Mouse (Mus musculus) cerebellum, adult 11-12 months (tissue): ENCODE data around the gene 1110008L16Rik.
"Not testable (repeated sequence)": the region's sequence is repeated elsewhere in the genome, so short reads cannot be mapped to it uniquely, and the experiment has no call there.

Experiments used
- DNase-seq: peaks from one replicate; pipeline ENCODE4 v3.0.0; 2022

The 1110008L16Rik gene

DNA sequence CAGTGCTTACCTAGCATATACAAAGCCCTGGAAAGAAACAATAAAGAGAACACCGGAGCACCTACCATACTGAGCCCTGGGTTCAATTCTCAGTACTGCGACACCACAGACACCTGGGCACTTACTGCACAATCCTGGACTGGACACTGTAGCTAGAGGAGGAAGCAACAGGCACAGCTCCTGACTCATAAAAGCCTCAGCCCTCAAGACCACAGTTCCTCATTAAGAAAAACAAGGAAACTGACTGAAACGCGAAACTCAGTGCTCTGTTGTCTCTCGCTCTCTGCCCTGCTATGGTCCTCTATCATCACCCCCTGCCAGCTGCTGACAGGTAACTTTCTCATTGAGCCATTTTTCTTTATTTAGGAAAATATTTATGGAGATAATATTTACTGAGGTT lies at the start of gene 1110008L16Rik:
TSS of gene 1110008L16Rik (plus strand) at position 242 of the 400 bp plus-strand sequence.
- no peak for DNase-seq

DNA sequence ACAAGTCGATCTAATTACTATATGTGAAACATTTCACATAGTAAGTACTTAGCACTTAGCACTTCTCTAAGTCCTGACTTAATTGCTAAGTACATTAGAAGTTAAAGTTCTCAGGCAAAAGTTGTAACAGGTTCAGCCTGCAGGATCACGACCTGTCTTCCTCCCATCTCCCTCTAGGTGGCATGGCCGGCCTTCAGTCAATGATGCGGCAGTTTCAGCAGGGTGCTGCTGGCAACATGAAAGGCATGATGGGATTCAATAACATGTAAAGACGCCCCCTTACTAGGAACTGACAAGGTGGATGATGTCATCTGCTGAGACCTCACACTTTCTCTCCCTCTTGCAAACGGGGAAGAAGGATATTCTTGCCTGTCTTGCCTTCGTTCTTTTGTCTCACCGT lies 37.4 kb upstream of the 1110008L16Rik start:
- DNase-seq: not testable (repeated sequence)

DNA sequence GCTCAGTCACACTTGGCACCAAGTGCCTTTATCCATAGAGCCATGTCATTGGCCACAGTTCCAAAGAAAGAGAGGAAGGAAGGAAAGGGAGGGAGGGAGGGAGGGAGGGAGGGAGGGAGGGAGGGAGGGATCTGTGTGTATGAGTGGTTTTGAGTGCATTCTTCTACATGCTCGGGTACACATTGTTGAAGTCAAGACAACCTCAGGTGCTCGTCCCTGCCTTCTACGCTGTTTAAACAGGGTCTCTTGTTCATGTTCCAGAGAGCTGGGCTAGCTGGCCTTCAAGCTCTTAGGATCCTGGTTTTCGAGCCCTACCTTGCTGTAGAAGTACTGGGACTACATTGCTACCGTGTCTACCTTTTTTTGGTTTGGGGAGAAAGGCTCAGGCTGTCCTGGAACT lies 36.0 kb upstream of the 1110008L16Rik start:
- not testable (repeated sequence) for DNase-seq

DNA sequence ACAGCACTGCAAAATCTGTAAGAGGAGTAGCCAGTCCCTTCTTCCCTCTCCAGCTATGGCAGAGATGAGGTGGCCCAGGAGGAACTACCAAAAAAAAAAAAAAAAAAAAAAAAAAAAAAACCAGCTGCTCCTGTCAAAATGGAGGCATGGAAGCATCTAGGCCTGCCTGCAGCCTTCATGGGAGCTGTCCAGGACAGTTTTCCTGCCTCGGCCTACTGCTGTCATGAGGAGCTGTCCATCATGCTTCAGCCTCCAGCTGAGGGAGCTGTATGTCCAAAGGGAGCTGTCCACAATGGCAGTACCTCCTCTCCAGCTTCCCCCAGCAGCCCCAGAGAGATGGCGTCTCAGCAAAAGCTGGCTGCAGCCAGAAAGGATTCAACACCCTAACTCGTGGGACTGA lies 27.1 kb upstream of the 1110008L16Rik start:
- DNase-seq: no peak

DNA sequence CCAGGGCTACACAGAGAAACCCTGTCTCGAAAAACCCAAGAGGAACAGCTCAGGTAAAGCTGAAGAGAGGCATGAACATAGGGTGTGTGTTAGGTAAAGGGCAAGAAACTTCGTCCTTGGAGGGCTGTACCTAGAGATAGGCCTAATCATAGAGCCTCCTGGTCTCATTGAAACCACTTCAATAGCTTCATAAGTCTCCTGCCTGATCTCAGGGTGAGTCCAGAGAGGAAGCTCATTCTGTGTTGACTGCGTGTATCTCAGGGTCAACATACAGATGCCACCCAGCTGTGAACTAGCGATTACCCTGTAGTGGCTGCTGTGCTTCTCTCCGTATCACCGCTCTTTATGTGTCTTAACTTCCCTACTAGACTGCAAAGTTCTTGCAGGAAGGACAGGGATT lies 21.8 kb upstream of the 1110008L16Rik start:
- DNase-seq: not testable (repeated sequence)

DNA sequence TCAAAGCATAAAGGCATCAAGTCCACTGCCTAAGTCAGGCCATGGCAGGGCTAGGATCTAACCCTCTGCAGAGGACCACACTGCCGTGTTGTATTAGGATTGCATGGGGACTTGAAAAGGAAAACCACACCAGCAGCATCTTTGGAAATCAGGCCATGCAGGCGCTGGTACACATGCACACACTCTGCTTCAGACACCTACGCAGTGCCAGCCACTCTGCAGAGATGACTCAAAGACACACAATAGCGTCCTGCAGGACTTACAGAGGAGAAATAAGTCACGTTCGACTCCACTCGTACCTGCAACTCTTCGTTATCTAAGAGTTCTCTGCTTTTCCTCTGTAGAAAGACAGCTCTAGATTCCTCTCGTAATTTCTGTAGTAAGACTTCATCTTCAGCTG lies 1.3 kb upstream of the 1110008L16Rik start:
- no peak for DNase-seq

DNA sequence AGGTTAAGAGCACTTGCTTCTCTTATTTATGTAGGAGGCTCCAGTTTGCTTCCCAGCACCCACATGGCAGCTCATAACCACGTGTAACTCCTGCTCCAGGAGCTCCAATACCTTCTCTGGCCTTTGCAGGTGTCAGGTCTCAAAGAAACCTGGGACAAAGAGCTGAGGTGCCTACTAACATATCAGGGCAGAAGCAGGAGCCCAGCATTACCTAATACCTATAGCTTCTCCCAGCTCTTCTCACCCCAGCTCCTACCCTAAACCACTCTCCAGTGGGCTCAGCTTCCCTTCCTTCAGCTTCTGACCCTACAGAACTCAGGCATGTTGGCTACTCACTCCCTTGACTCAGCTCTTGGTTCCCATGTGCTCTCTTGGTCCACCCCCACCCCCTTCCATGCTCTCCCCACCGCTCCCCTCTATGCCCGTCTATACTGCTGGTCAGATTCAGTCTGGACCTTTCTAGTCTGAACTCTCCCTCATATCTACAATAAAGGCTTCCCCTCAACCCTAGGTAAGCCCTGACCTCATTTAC lies 1.5 kb downstream of the 1110008L16Rik start:
- no peak for DNase-seq

DNA sequence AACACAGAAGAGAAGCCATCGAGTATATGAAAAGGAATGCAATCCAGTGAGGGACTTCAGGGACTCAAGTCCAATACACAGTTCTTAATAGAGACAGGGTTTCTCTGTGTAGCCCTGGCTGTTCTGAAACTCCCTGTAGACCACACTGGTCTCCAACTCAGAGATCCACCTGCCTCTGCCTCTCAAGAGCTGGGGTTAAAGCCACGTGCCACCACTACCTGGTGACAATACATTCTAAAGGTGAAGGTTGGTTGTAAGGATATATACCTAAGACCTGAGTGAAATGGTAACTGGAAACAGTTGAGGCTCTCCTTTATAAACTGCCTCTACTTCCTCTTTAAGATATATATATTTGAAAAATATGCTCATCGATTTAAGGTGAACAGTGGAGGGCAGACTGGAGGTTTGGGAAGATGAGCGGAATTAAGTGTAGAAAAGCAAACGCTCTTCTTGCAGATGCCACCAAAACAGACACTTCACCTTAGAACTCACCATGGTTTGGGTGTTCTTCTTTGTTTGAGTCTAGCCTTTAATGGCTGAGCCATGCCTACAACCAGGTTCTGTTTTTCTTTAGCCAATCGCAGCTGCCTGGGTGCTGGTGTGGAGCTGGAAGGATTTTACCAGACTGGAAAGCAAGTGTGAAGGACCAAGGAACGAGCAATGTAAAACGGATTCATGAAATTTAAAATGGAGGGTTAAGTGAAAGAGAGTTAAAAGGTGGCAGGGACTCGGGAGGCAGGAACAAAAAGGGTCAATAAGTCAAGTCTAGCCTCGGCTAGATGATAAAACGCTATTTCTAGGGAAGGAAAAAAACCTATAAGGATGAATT lies 2.3 kb downstream of the 1110008L16Rik start:
- no peak for DNase-seq

DNA sequence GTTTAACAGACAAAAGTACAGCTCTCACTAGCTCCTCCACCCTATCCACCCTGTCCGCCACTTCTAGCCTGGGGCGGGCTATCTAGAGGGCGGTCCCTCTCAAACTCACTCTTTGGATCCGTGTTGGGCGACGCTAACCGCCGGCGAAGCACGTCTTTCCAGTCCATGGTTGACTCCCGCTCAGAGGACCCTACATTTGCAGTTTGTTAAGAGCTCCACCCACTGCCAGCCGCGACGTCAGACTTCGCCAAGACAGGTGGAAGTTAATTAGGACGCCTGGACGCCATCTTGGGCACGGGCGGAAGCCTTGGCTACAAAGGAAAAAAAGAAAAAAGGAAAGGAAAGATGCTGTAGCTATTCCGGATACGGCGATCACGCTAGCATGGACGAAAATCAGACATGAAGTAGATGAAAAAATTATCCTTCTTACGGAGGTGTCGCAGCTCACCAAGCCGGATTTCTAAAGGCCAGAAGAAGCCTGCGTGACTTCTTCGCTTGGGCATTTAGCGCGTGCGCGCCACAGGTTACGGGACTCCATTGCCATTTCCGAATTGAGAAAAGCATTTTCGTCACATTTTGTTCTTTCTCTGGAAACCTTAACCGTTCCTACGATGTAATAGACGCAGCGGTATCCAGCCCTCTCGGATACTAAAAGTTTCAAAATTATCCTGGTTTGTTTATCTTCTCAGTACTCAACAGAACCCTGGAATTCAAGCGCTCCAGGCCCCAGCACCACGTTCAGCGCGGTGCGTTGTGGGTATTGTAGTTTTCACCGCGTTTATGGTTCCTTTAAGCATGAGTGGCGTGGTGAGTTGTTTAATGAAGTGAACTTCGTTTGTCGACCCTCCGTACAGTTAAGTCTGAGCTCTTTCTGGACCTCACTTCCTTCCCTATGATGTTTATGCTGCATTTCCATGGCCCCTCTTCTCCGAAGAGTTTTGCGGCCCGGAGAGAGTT lies 3.4 kb downstream of the 1110008L16Rik start, which contains the start of gene Ppp2r3c:
TSS of gene Ppp2r3c (minus strand) at position 514 of the 957 bp plus-strand sequence.
- peak; percentile 89 for DNase-seq

DNA sequence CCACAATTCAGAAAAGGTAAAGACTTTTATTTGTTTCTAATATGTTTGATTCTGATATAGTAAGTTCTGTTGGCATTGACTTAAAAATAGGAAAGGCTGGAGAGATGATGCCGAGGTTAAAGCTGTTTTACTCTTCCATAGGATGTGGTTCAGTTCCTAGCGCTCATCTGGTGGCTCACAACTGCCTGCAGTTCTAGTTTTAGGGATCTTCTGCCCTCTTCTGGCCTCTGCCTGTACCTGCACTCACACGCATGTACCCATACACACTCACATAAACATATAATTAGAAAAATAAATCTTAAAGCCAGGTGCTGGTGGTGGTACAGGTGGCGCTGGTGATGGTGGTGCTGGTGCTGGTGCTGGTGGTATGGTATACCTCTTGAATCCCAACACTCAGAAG lies 7.0 kb downstream of the 1110008L16Rik start:
- DNase-seq: no peak

DNA sequence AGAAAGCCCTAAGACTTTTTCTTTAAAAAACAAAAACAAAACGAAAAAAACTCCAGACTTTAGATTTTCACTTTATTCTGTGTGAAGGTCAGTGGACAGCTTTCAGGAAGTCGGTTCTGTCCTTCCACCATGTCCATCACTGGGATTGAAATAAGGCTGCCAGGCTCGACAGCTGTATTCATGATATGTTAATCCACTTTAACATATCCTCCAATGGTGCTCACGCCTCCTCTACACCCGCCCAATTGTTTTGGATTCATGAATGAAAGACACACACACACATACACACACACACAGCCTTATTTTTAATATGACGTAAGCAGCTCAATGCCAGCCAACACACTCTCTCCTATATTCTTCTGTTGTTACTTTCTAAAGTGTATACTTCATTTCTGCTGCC lies 8.2 kb downstream of the 1110008L16Rik start:
- no peak for DNase-seq

DNA sequence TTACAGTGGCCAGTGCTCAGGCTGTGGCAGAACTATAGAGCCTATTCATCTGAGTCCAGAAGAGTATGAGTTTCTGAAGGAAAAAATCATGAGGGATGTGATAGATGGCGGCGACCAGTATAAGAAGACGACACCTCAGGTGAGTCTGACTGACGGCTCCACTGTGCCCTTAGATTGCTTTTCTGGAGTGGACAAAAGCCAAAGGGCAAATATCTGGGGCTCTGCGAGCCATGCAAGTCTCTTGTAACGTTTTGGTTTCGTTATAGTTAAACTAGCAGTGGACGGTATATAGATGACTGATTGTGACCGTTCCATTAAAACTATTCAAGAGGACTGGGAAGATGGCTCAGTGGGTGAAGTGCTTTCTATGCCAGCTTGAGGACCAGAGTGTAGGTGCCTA lies 9.4 kb downstream of the 1110008L16Rik start:
- DNase-seq: no peak

DNA sequence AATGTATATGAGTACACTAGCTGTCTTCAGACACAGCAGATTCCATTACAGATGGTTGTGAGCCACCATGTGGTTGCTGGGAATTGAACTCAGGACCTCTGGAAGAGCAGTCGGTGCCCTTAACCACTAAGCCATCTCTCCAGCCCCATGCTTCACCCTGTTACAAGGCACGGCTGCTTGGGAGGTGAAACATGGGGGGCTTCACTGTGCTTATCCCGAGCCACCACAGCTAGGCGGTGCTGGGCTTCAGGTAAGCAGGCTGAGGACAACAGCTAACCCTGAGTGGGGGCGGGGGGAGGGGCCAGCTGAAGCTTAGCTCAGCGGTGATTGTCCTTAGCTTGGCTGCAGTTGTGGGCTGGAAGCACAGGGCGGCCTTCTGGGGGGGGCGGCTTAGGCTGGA lies 10.1 kb downstream of the 1110008L16Rik start:
- DNase-seq: no peak

DNA sequence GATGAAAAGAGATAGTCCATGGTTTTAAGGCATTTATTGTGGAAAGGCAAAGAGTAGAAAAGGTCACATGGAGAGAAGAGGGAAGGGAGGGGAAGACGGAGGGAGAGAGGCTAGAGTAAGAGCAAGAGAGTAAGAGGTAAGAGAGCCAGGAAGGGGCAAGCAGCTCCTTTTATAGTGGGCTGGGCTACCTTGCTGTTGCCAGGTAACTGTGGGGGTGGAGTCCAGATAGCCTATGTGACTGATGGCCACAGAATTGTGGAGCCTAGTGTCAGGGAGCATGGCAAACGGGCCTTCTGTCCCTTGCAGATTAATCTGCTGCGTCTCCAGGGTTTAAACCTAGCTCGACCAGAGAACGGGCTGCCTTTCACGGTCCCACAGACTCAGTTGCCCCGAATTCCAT lies 12.5 kb downstream of the 1110008L16Rik start:
- DNase-seq: no peak

DNA sequence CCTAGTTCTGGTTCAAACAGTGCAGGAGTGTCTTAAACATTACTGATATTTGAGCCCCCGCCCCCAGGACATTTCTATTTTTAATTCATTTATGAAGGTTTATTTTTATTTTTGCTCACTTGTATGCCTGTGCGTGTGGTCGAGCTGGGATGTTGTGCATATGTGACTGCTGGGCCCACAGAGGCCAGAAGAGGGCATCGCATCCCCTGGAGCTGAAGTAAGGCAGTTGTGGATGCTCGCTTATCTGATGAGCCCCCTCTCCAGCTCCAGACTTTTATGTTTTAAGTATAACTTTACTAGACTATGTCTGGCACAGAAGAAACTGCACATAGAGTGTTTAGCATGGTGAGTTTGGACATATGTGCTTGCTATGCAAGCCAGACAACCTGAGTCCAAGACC lies 14.5 kb downstream of the 1110008L16Rik start:
- DNase-seq: no peak

DNA sequence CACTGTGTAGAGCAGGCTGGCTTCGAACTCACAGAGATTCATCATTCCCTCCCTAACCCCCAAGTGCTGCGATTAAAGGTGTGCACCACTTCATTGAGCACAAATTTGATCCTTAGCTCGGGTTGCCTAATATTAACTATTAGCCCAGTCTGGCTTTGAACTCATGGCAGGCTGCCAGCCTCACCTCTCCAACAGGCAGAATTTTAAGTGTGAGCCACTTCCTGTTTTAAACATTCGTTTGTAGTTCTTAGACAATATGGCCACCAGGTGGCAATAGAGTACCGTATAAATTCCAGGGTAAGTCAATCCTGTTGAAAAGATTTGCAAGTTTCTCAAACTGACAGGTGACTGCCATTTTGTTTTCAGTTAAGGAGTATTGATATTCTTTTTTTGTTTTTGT lies 15.8 kb downstream of the 1110008L16Rik start:
- DNase-seq: peak; percentile 32

DNA sequence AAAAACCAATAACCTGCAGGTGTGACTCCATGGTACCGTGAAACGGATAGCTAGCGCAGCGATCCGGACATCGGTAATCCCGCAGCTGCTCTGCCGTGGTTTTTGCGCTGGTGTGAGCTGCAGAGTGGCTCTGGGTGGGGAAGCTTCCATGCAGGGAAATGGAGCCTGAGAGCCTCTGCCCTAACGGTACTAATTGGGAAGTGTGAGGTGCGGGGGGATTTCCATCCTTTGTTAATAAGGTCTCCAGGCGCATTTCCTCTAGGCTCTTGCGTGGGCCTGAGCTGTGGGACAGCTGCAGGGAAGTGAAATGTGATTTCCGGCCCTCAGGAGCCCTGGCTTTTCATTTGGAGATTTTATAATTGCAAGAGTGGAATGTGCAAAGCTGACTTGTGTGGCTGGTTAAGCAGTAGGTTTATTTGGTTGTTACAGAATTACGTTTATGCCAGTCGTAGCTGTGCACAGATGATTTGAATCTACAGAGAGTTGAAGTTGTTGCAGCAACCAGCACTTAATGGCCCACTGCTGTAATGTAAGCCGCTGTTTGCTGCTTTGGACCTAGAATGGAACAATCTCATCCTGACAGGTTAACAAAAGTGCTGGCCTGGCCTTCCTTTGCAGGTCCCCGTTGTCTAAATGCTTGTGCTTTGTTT lies 22.4 kb downstream of the 1110008L16Rik start:
- no peak for DNase-seq

DNA sequence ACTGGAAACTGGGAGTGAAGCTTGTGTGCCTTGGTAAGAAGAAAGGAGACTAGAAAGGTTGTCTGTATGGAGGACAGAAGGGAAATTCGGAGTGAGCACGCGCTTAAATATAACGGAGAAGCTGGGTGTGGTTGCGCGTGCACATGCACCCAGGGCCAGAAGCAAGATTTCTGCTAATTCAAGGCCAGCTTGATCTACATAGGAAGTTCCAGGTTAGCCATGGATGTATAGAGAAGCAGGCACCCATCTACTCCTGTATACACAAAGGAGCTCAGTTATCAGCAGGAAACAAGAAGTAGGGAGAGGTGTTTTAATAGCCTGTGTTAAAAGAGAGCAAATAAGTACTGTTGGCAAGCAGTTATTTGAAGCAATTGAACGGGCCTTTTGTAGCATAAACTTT lies 26.3 kb downstream of the 1110008L16Rik start:
- DNase-seq: no peak

DNA sequence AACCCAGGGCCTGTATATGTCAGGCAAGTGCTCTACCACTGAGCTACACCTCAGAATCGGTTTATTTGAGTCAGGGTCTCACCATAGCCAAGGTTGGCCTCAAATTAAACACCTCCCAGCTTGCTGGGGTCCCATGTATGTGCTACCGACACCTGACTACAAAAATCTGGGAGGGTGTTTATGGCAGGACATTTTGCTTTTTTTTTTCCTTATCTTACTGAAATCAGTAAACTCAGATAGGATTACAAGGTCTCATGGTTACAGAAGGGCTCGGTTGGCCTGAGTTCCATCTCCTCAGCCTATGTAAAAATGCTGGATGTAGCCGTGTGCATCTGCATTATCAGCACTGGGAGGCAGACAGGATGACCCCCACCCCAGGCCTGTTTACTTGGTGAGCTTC lies 29.4 kb downstream of the 1110008L16Rik start:
- DNase-seq: no peak

DNA sequence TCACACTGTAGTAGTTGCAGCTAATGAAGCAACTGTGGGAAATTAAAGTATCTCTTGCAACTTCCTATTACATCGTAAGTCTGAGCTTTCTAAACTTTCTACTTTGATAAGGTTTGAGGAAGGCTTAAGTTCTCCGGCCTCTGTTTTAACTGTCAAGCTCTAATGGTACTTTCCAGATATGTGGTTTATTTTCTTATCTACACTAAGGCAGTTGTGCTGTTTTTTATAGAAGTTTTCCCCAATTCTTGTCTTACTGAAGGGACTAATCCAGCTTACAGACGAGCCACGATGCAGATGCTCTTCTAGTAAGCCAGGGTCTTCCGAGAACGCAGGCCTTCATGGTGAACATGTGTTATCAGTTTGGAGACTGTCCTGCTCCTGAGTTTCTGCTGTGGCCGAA lies 30.0 kb downstream of the 1110008L16Rik start:
- DNase-seq: no peak

DNA sequence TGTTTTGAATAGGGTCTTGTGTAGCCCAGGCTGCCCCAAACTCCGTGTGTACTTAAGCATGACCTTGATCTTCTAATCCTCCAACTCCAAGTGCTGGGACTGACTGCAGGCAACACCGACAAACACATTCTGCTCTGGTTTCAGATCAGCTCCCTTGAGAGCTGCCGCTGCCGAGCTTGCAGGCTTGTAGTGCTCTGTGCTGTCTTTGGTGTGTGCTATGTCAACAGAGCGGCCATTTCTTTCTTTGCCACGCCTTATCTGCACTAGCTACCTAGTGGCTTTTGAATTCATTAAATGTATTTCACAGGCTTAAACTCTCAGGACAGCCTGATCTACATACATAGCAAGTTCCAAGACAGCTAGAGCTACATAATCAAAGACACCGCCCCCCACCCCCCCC lies 34.3 kb downstream of the 1110008L16Rik start:
- DNase-seq: no peak

DNA sequence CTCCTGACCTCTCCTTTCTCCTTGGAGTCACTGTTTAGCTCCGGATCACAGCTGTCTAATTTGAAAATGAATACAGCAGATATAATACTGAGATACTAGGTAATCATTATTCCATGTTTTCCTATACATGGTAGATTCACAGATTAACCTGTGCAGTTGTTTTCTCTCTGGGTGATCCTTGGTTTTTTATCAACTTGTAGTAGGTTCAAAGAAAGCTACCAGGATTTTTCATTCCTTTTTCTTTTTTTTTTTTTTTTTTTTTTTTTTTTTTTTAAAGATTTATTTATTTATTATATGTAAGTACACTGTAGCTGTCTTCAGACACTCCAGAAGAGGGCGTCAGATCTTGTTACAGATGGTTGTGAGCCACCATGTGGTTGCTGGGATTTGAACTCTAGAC lies 39.1 kb downstream of the 1110008L16Rik start:
- DNase-seq: not testable (repeated sequence)

DNA sequence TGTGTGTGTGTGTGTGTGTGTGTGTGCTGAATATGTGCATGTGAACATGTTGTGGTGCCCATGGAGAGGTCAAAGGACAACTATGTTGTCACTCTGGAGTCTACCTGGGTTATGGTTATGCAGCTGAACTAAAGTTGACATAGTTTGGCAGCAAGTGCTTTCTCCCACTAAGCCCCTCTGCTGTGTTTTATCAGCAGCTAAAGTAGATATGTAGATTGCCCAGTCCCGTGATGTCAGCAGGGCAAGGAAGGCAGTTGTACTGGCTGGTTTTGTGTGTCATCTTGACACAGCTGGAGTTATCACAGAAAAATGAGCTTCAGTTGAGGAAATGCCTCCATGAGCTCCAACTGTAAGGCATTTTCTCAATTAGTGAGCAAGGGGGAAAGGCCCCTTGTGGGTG lies 43.7 kb downstream of the 1110008L16Rik start:
- DNase-seq: not testable (repeated sequence)
